Mouse (Mus musculus) mammary gland, adult 2 months (tissue): Measurements from ENCODE around the gene Lair1. TPM values are rescaled to one million over a fixed set of nuclear protein-coding genes. Genes with fewer than 3 reads are reported as not detected.

ENCODE experiments used
- polyA plus RNA-seq: library from polyadenylated mRNA; depleted of rRNA; stranded (reverse); fragments of >200 nt; gene quantifications from 2 replicates; pipeline ENCODE4 v1.2.3, GENCODE M21; 2012; ENCODE audit warnings: low replicate concordance; rRNA removed

The Lair1 gene
- polyA plus RNA-seq, result 3.9 and 11.6 TPM in 2 replicates

DNA sequence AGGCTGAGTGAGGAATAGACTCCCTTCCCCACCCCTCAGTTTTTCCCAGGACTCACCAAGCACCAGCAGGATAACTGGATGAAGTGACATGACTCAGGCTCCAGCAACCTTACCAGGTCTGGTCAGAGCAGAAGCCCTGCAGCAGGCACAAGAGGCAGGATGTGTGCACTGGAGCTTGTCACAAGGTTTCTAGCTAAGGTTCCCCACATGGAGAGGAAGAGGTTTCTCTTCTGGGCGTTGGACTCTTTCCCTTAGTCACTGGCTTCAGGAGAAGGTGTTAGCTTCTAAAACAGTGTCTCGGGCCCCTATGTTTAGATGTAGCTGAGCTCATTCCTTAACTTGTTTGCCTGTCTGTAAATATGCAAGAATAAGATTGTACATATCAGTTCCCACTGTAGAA lies at the start of gene Lair1:
Lair1 (minus strand) TSS at position 192 of the 400 bp plus-strand sequence.

Other genes with a start within 250 kb of the Lair1 start
- 1.3 and 2.1 TPM in 2 replicates for gene Gm15448, start 237.5 kb downstream of the Lair1 start, polyA plus RNA-seq
- gene Pira2, start 218.2 kb downstream of the Lair1 start, polyA plus RNA-seq, result 2.3 and 4.5 TPM in 2 replicates
- gene Gm14548, start 165.1 kb downstream of the Lair1 start, polyA plus RNA-seq, result 1.3 and 3.6 TPM in 2 replicates
- gene Lilra6, start 147.7 kb downstream of the Lair1 start, polyA plus RNA-seq, result 2.8 and 6.5 TPM in 2 replicates
- 6.1 and 12.7 TPM in 2 replicates for gene Ttyh1, start 56.2 kb upstream of the Lair1 start, polyA plus RNA-seq
- 549 and 715 TPM in 2 replicates for gene Leng8, start 73.8 kb upstream of the Lair1 start, polyA plus RNA-seq
- gene Leng9, start 87.2 kb upstream of the Lair1 start, polyA plus RNA-seq, result 6.5 and 13.3 TPM in 2 replicates
- 38.8 and 101 TPM in 2 replicates for gene Cdc42ep5, start 101.7 kb upstream of the Lair1 start, polyA plus RNA-seq
- gene Lilra5, start 174.6 kb upstream of the Lair1 start, polyA plus RNA-seq, result 0.56 and 0.57 TPM in 2 replicates